Mouse (Mus musculus): Measurements from ENCODE around the gene Sspn. TPM values are rescaled to one million over a fixed set of nuclear protein-coding genes. Genes with fewer than 3 reads are reported as not detected.

Sspn gene
- polyA plus RNA-seq, 1 experiment, result not detected

DNA sequence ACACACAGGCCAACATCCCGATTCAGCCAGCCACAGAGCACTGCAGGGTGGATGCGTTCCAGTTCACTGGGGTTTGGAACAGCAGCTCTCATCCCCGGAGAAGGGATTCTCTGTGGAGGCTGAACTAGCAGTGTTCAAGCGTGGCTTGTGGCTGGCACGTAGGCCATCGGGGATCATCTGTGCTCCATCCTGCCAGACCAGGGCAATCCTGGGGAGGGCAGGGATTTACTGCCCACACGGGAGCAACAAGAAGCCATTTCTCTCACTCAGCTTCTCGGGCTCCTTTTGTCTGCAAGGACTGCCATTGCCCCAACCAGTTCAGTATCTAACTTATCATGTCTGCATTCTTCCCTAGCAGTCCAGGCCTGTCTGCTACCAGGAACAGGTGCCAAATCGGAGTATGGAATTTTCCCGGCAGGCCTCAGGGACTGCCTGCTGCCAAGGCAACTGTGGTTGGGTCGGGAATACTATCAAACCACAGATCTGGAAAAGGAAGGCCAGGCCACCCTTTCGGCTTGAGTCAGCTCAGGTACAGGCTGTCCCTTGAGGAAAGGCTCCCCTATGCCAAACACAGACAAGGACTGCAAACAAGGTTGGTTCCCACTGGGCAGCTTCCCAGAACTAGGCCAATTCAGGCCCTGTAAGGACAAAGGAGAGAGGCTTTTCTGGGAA lies 78.8 kb downstream of the Sspn start:
- TF ChIP-seq GATA1 (IDR thresholded peaks at IDR 0.05; ENCODE audit: low read length), result no peak

DNA sequence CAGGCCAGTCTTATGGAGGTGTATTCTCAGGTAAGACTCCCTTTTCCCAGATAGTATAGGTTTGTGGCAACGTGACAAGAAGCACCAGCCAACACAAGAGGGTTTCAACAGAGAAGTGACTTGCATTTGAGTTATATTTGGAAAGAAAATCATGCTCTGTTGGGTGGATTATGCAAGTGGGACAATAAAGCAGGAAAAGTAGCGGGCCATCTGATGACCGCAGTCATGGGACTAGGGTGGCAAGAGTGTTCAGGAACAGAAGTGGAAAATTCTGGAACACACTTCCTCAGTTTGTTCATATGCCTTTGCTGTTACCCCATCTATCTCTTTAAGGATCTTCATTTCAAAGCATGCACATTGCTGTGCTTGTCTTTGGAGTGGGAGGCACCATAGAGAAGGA lies 82.9 kb downstream of the Sspn start:
- no peak for TF ChIP-seq GATA1 (IDR thresholded peaks at IDR 0.05; ENCODE audit: low read length)

Other genes with a start within 250 kb of the Sspn start
- not detected in 2 replicates for gene Rassf8, start 184.9 kb upstream of the Sspn start, polyA plus RNA-seq (2012)
- not detected in 2 replicates for gene Bhlhe41, start 66.1 kb upstream of the Sspn start, polyA plus RNA-seq (2012)

Data from G1E-ER4 (cell line).